Mouse (Mus musculus): ENCODE measurements around the gene Dctn3.

DNA sequence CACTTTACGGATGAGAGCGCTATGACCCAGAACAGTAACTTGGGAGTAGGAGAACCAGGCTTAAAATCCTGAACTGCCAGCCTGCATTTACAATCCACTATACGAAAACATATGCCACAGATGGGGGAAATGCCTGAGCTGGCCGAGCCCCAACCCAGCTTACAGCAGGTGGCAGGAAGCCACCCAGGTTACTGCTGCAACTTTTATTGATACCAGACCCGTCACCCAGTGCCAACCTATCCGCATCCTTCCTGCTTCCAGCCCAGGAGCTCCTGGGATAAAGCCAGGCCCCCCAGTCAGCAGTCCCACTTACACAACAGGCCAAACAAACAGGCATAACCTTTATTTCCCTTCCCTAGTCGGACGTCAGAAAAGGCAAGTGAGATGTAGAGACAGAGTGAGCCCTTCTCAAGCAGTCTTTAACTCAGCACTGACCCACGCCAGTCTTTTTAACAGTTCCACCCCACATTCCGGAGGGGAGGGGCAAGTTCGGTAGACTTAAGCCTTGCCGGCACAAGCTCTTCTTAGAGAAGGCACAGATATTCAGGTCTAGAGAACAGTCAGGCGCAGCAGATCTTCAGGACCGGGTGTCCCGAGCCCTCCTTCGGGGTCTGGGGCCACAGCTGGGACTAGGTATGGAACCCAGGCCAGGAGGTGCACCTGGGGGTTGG lies 11.1 kb downstream of the Dctn3 start:
- no peak for TF ChIP-seq POLR2A (IDR thresholded peaks at IDR 0.05; ENCODE audit: low read depth, low read length)
- no peak for TF ChIP-seq CTCF (IDR thresholded peaks at IDR 0.05; ENCODE audit: borderline replicate concordance, insufficient read depth, low read length)
